Mouse (Mus musculus): Measurements from ENCODE around the gene Grm4.

DNA sequence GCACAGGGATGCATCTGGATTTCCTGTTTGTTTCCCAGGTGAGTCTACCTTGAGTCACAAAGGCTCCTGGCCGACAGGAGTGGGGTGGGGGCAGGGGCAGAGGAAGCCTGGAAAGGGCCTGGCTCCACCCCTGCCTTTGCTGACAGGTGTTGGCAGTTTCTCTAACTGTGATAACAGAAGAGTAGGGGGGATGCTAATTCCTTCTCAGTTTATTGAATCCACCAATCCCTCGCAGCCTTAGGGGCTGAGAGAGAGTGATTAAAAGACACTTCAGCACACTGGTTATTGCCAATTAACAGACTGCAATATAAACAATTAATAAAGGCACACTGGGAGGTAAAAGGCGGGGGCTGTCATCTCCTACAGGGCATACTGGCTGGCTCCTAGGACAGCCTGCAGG is 142.2 kb downstream of the Grm4 start:
- TF ChIP-seq CTCF (IDR thresholded peaks at IDR 0.05; ENCODE audit: borderline replicate concordance, insufficient read depth, low read length) (no peak), POLR2A (IDR thresholded peaks at IDR 0.05; ENCODE audit: low read depth, low read length) (no peak)
